Mouse (Mus musculus): ENCODE measurements around the gene Gbp9.
"Not testable (repeated sequence)": the region's sequence is repeated elsewhere in the genome, so short reads cannot be mapped to it uniquely, and the experiment has no call there.

The Gbp9 gene

GRCm38 (mm10) chr5:105055279-105055678 is 84.1 kb downstream of the Gbp9 start:
- DNase-seq = no peak

GRCm38 (mm10) chr5:105053471-105054169 is 85.7 kb downstream of the Gbp9 start:
- DNase-seq = not testable (repeated sequence)

GRCm38 (mm10) chr5:105032362-105032761 is 107.0 kb downstream of the Gbp9 start:
- DNase-seq = no peak
